Mouse (Mus musculus) lung, embryonic 16.5 days (tissue): ENCODE results near the gene Adora2a. TPM values are rescaled to one million over a fixed set of nuclear protein-coding genes. Genes with fewer than 3 reads are reported as not detected.
"Not testable (repeated sequence)": the region's sequence is repeated elsewhere in the genome, so short reads cannot be mapped to it uniquely, and the experiment has no call there.

Source experiments
- ATAC-seq: fragments of 200-750 bp; cut with Nextera tagmentation; 2 replicates; pipeline ENCODE4 v1.8.0; 2017; ENCODE audit warnings: low read depth, mild to moderate bottlenecking, moderate library complexity
- H3K27ac ChIP-seq: fragments of 300-500 bp; sonication (generic); 2 replicates; pipeline ENCODE4 v1.5.1; 2014; ENCODE audit warnings: mild to moderate bottlenecking, control low read depth, low read length
- H3K27me3 ChIP-seq: fragments of 300-500 bp; sonication (generic); 2 replicates; pipeline ENCODE4 v1.6.1; 2014; ENCODE audit warnings: low read depth, low read length, mixed read lengths; ENCODE audit not compliant: control insufficient read depth, insufficient read depth
- H3K36me3 ChIP-seq: fragments of 300-500 bp; sonication (generic); 2 replicates; pipeline ENCODE4 v1.6.1; 2014; ENCODE audit warnings: low read length; ENCODE audit not compliant: control insufficient read depth, insufficient read depth
- H3K4me1 ChIP-seq: fragments of 300-500 bp; sonication (generic); replicated peaks from 2 replicates; pipeline ENCODE4 v1.6.1; 2014; ENCODE audit warnings: low read length, mixed read lengths; ENCODE audit not compliant: control insufficient read depth, insufficient read depth
- H3K4me2 ChIP-seq: fragments of 300-500 bp; sonication (generic); 2 replicates; pipeline ENCODE4 v1.6.1; 2014; ENCODE audit warnings: low read depth, low read length, control low read depth
- H3K4me3 ChIP-seq: fragments of 300-500 bp; sonication (generic); 2 replicates; pipeline ENCODE4 v1.5.1; 2014; ENCODE audit warnings: mild to moderate bottlenecking, low read length, control low read depth
- H3K9ac ChIP-seq: fragments of 300-500 bp; sonication (generic); 2 replicates; pipeline ENCODE4 v1.6.1; 2014; ENCODE audit warnings: low read length, control low read depth
- H3K9me3 ChIP-seq: fragments of 300-500 bp; sonication (generic); 2 replicates; pipeline ENCODE4 v1.6.1; 2016; ENCODE audit warnings: low read length; ENCODE audit not compliant: control insufficient read depth
- WGBS: fragments of 180-500 bp; shearing (Covaris S2); extraction: QIAGEN DNeasy Blood & Tissue Kit; methylation state at CpG from one replicate; pipeline ENCODE4 v1.1.7; 2014; 5-methylcytosine and 5-hydroxymethylcytosine counted together
- polyA plus RNA-seq: library from polyadenylated mRNA; unstranded; fragments of >200 nt; fragmentation: Nextera tagmentation; extraction: Ambion mirVana; gene quantifications from 2 replicates; pipeline ENCODE4 v1.2.1, GENCODE M21; 2015

Gene Adora2a
- polyA plus RNA-seq, 1 experiment from 2014 or later: 8.9 TPM

- 61% methylated on average over 1 of the region's 1 CpGs for WGBS
- not testable (repeated sequence) for H3K27ac ChIP-seq
These were observed 27.9 kb downstream of the Adora2a start for GRCm38 (mm10) chr10:75344563-75344962.

GRCm38 (mm10) chr10:75345265-75345664 lies 28.6 kb downstream of the Adora2a start:
- no peaks in the 10 kb centered on the region for H3K9me3 ChIP-seq
- H3K27me3 ChIP-seq: no peaks in the 10 kb centered on the region
- no peak overlapping the region for H3K9ac ChIP-seq
- H3K36me3 ChIP-seq: no peaks in the 10 kb centered on the region
- 34% methylated on average over 2 of the region's 2 CpGs for WGBS
- H3K4me3 ChIP-seq: no peak overlapping the region
- H3K4me1 ChIP-seq: no peaks in the 10 kb centered on the region
- ATAC-seq: no peak
- no peak overlapping the region for H3K27ac ChIP-seq
- no peak overlapping the region for H3K4me2 ChIP-seq

More at GRCm38 (mm10) chr10:75344563-75344962, 27.9 kb downstream of the Adora2a start:
- not testable (repeated sequence) for H3K4me1 ChIP-seq, H3K9me3 ChIP-seq, H3K9ac ChIP-seq, H3K4me2 ChIP-seq, H3K27me3 ChIP-seq, H3K36me3 ChIP-seq, H3K4me3 ChIP-seq
- peak; percentile 28 for ATAC-seq

GRCm38 (mm10) chr10:75350564-75350963 lies 33.9 kb downstream of the Adora2a start:
- Histone ChIP-seq H3K9me3 (no peaks in the 10 kb centered on the region), H3K4me1 (no peaks in the 10 kb centered on the region), H3K27me3 (no peaks in the 10 kb centered on the region), H3K4me3 (no peak overlapping the region), H3K27ac (no peak overlapping the region), H3K36me3 (no peaks in the 10 kb centered on the region), H3K4me2 (no peak overlapping the region), H3K9ac (no peak overlapping the region)
- WGBS: 70% methylated on average over 5 of the region's 5 CpGs
- ATAC-seq: no peak

- H3K27ac ChIP-seq: no peak overlapping the region
- no peaks in the 10 kb centered on the region for H3K36me3 ChIP-seq
- no peaks in the 10 kb centered on the region for H3K27me3 ChIP-seq
- H3K9me3 ChIP-seq: no peaks in the 10 kb centered on the region
- WGBS: 92% methylated on average over 12 of the region's 12 CpGs
- H3K4me2 ChIP-seq: no peak overlapping the region
- no peak overlapping the region for H3K4me3 ChIP-seq
- no peak overlapping the region for H3K9ac ChIP-seq
- ATAC-seq: no peak
- peaks cover 2% of the 10 kb centered on the region; the same call in 1 of the 2 replicates for H3K4me1 ChIP-seq
These were observed 35.9 kb downstream of the Adora2a start for GRCm38 (mm10) chr10:75352541-75352940.

- H3K36me3 ChIP-seq, H3K4me1 ChIP-seq, H3K4me2 ChIP-seq, H3K27me3 ChIP-seq, H3K4me3 ChIP-seq, H3K9me3 ChIP-seq, H3K9ac ChIP-seq, H3K27ac ChIP-seq: not testable (repeated sequence)
- 45% methylated on average over 8 of the region's 9 CpGs for WGBS
- peak; percentile 66 for ATAC-seq
These were observed 37.2 kb downstream of the Adora2a start for GRCm38 (mm10) chr10:75353838-75354241.

GRCm38 (mm10) chr10:75355341-75355740 lies 38.7 kb downstream of the Adora2a start:
- H3K36me3 ChIP-seq: no peaks in the 10 kb centered on the region
- H3K27ac ChIP-seq: no peak overlapping the region
- H3K9me3 ChIP-seq: no peaks in the 10 kb centered on the region
- no peaks in the 10 kb centered on the region for H3K27me3 ChIP-seq
- H3K9ac ChIP-seq: no peak overlapping the region
- H3K4me1 ChIP-seq: peaks cover 2% of the 10 kb centered on the region; the same call in 1 of the 2 replicates
- no peak overlapping the region for H3K4me2 ChIP-seq
- no peak for ATAC-seq
- 62% methylated on average over 4 of the region's 4 CpGs for WGBS
- H3K4me3 ChIP-seq: no peak overlapping the region

GRCm38 (mm10) chr10:75364214-75364690 lies 47.6 kb downstream of the Adora2a start:
- not testable (repeated sequence) for H3K9me3 ChIP-seq, H3K36me3 ChIP-seq, H3K9ac ChIP-seq, H3K27me3 ChIP-seq, H3K4me3 ChIP-seq, H3K4me2 ChIP-seq
- peak overlapping the region; percentile 59 for H3K27ac ChIP-seq
- WGBS: 4% methylated on average over 1 of the region's 1 CpGs
- ATAC-seq: peak; percentile 96
- peaks cover 11% of the 10 kb centered on the region for H3K4me1 ChIP-seq

GRCm38 (mm10) chr10:75364796-75365195 lies 48.1 kb downstream of the Adora2a start:
- H3K4me1 ChIP-seq: peaks cover 11% of the 10 kb centered on the region
- H3K9me3 ChIP-seq: no peaks in the 10 kb centered on the region
- no peaks in the 10 kb centered on the region for H3K27me3 ChIP-seq
- no peak overlapping the region for H3K9ac ChIP-seq
- no peaks in the 10 kb centered on the region for H3K36me3 ChIP-seq
- H3K4me3 ChIP-seq: no peak overlapping the region
- 69% methylated on average over 9 of the region's 9 CpGs for WGBS
- ATAC-seq: 0 out of 2 replicates have a peak, but pooled peaks have one; percentile 15
- no peak overlapping the region for H3K4me2 ChIP-seq
- peak overlapping the region; percentile 59 for H3K27ac ChIP-seq

GRCm38 (mm10) chr10:75365231-75365633 lies 48.6 kb downstream of the Adora2a start:
- 49% methylated on average over 6 of the region's 6 CpGs for WGBS
- 0 out of 2 replicates have a peak overlapping the region, but pooled peaks have one; percentile 12 for H3K4me3 ChIP-seq
- no peak overlapping the region for H3K9ac ChIP-seq
- ATAC-seq: no peak
- H3K9me3 ChIP-seq: no peaks in the 10 kb centered on the region
- peaks cover 11% of the 10 kb centered on the region for H3K4me1 ChIP-seq
- no peaks in the 10 kb centered on the region for H3K27me3 ChIP-seq
- H3K36me3 ChIP-seq: no peaks in the 10 kb centered on the region
- 0 out of 2 replicates have a peak overlapping the region, but pooled peaks have one; percentile 4 for H3K4me2 ChIP-seq
- H3K27ac ChIP-seq: peak overlapping the region; percentile 34
